Mouse (Mus musculus) c-Kit-positive CD71-negative TER-119-negative erythroid progenitor cells, embryonic 14.5 days (primary cell): ENCODE results near the gene Mfsd2b.
"Not testable (repeated sequence)": the region's sequence is repeated elsewhere in the genome, so short reads cannot be mapped to it uniquely, and the experiment has no call there.

Experiments used
- DNase-seq: peaks from one replicate; pipeline ENCODE4 v3.0.0-alpha.2; 2013; ENCODE audit warnings: low read depth

Gene Mfsd2b

DNA sequence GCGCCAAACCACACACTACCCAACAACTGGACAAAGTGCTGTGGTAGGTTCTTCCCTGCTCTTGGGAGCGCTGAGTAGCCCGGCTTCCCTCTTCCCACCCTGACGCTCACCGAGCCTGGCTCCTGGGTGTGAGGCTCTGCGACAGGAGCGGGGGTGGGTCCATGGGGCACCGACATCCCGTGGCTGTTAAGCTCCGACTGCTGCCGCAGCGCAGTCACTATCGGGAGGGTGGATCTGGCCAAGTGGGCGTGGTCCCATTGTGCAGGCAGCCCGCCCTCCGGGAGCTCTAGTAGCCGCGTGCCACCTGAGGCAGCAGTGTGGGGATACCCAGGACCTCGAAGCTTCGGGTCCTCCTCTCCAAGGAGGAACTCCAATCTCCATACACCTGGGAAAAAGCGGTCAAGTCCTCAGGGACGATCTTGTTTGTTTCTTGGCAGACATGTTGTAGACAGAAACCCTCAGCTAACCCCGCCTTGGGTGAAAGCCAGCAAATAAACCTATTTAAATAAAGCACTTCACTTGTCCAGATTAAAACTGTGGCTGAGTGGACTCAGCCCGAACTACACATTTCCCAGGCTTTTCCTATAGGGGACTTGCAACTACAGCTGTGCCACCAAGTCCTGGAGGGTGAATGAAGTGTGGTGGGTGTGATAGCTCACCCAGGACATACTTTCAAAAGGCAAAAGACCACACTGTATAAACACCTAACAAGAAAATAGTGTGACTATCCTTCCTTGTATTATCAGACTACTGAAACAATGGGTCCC, at the start of gene Mfsd2b:
TSS of gene Mfsd2b (minus strand) at position 199 of the 767 bp plus-strand sequence.
- DNase-seq: peak; percentile 67

DNA sequence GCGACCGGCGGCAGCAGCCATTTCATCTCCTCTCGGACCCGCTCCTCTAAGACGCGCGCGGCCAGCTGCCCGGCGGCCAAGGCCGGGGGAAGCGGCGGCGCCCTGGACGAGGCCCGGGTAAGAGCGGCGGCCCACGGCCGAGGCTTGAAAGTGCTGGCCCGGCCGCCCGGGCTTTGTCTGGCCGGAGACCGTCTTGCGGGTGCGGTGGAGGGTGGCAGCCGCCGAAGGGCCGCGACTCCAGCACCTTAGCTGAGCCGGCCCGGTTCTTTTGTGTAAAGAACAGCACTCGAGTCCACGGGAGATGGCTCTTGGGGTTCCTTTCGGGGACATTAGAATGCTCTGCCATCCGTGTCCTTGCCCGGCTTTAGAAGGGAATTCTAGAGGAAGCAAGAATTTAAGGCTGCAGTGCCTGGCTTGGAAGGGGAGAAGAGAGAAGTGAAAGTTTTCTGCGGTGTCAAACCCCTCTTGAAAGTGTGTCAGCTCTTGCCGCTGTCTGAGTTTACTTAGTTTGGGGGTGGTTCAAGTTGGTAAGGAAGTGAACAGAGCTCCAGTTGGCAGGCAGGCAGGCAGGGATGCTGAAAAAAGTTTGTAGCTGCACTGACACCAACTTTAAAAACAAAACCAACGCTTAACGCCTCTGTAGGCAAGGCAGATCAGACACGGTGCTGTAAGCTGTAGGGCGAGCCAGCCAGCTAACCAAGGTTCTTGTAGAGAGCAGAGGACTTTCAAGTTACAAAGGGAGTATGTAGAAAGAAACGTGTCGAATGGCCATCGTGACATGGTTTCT, 43.8 kb upstream of the Mfsd2b start:
- DNase-seq: no peak

DNA sequence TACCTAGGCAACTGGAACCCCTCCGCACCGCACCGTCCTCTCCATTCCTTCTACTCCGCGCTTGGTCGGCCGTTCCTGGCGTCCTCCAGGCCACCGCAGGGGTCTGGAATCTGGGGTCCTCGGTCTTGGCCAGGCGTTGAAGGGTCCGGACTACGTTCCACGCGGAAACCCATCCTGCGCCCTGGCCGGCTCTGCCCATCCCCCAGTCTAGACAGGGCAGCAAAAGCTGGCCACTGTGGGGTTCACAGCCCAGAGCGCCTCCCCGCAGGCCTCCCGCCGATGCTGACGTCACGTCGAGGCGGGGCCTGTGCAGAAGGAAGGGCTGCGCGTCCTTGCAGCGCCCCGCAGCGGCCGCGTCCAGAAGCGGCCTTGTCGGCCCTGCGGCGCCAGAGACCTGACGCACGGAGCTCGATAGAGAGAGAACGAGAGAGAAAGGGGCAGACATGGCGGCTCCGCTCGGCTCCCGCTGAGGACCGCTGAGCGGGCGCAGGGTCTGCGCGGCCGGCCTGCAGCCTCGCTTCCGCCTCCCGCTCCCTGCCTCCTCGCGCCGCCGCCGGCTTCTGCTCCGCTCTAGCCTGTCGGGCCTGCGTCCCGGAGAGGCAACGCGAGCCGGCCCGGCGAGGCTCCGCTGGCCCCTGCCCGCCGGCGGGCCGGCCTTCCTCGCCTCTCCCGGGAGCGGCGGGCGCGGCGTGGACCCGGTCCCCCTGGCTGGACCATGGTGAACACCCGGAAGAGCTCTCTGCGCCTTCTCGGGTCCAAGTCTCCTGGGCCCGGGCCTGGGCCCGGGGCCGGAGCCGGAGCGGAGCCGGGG, 43.0 kb upstream of the Mfsd2b start, which contains the start of gene Atad2b:
TSS of gene Atad2b (plus strand) at position 360 of the 811 bp plus-strand sequence.
- peak; percentile 89 for DNase-seq

DNA sequence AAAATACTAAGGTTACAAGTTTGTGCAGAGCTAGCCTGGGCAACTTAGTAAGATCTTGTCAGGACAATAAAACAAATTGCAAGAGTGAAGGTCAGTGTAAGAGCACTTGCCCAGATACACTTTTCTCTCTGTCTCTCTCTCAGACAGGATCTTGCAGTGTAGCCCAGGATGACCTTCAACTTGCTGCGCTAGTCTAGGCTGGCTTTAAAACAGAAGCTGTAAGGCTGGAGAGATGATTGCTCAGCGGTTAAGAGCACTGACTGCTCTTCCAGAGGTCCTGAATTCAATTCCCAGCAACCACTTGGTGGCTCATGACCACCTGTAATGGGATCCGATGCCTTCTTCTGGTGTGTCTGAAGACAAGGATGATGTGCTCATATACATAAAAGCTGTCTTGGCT, 40.8 kb upstream of the Mfsd2b start:
- no peak for DNase-seq

- DNase-seq: no peak
Observed at GRCm38 (mm10) chr12:4914441-4914840, 40.3 kb upstream of the Mfsd2b start.

- DNase-seq: no peak
Observed at GRCm38 (mm10) chr12:4911716-4912115, 37.6 kb upstream of the Mfsd2b start.

DNA sequence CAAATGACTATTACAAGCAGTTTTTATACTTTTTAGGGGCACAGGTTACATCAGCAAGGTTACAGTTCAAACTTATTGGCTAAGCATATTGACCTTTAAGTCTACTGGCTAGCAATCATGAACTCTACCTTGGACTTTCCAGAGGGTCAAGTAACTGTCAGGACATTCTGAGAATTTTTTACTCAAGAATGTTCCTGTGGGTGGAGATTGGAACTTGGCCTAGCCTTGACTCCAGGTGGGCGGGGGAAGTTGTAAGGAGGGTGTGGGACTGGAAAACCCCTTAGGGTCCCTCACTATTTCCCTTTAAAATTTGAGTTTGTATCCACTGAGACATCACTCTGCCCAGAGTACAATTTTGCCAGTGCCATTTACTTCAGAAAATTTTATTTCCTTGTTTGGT, 36.3 kb upstream of the Mfsd2b start:
- DNase-seq: not testable (repeated sequence)

GRCm38 (mm10) chr12:4908391-4908790, 34.2 kb upstream of the Mfsd2b start:
- DNase-seq: no peak

- peak; percentile 90 for DNase-seq
Observed at GRCm38 (mm10) chr12:4906951-4907906, 33.1 kb upstream of the Mfsd2b start, which contains the start of gene Ubxn2a. Gene Ubxn2a, minus strand, starts transcription at chr12:4907705.

- no peak for DNase-seq
Observed at GRCm38 (mm10) chr12:4906476-4906875, 32.3 kb upstream of the Mfsd2b start.

DNA sequence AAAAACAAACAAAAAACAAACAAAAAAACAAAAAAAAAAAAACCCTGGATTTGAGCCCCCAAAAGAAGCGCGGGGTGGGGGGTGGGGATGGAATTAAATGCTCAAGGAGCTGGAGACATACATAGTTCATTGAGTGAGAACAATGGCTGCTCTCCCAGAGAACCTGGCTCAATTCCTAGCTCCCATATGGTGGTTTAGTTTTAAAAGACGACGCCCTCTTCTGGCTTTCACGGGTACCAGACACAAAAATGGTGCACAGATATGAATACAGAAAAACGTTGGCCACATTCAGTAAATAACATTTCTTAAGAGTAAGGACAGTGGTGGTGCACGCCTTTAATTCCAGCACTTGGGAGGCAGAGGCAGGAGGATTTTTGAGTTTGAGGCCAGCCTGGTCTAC, 31.8 kb upstream of the Mfsd2b start:
- no peak for DNase-seq

DNA sequence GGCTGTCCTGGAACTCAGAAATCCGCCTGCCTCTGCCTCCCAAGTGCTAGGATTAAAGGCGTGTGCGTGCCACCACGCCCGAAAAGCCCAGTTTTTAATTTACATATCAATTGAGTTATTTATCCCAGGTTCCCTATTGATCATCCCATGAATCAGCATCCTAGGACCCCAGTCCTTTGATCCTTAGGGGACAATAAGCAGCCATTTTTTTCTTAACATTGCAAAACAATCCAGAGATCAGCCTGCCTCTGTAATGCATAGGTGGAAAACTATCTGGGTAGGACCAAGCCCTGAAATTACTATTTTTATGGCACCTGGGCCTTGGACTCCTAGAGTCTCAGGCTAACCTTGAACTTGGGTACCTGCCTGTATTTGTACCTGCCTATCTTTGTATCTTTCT, 23.9 kb upstream of the Mfsd2b start:
- no peak for DNase-seq

- no peak for DNase-seq
Observed at GRCm38 (mm10) chr12:4889891-4890290, 15.7 kb upstream of the Mfsd2b start.

DNA sequence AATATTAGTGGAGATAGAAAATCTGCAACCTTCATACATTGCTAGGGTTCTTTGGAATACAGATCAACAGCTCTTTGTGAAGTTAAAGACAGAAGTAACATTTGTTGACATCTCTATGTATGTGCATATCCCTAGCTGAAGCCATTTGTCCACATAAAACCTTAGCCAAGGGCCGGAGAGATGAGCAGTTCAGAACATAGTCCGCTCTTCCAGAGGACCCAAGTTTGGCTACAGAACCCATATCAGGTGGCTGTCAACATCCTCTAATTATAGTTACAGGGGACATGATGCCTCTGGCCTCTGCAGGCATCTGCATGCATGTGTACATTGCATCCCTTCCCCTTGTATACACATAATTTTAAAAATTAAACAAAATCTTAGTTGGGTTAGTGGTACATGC, 15.1 kb upstream of the Mfsd2b start:
- DNase-seq: no peak

DNA sequence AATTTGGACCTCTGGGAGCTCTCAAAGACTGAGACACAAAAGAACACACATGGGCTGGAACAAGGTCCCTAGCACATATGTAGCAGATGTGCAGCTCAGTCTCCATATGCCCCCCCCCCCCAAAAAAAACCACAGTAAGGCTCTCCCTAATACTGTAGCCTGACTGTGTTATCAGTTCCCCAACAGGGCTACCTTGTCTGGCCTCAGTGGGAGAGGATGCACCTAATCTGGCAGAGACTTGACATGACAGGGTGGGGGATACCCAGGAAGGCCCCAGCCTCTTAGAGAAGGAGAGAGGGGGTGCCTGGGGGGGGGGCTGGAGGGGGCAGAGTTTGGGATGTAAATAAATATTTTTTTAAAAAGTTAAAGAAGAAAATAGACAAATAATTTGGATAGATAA, 14.6 kb upstream of the Mfsd2b start:
- no peak for DNase-seq

DNA sequence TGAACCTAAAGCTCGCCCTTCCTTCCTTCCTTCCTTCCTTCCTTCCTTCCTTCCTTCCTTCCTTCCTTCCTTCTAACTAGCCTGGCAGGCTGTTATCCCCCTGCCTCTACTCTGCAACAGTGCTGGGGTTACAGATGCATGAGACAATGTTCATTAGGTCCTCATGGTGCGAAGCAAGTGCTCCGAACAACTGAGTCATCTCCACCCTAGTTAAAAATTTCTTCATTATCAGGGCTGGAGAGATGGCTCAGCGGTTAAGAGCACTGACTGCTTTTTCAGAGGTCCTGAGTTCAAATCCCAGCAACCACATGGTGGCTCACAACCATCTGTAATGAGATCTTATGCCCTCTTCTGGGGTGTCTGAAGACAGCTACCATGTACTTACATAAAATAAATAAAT, 12.4 kb upstream of the Mfsd2b start:
- not testable (repeated sequence) for DNase-seq

DNA sequence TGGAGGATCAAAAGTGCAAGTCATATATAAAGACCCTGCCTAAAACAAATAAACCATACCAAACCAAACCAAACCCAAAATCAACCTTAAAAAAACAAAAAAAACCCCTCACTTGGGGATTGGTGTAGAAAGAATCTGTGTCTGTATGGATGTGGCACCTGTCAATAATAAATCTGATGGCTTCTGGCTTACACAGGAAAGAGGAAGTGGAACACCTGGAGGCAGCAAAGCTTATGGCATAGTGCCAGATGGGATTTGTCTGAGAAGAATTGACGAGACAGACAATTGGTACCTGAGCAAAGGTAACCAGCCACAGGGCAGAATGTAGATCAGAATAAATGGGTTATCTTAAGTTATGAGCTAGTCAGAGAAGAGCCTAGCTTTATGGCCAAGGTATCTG, 10.9 kb upstream of the Mfsd2b start:
- DNase-seq: no peak

DNA sequence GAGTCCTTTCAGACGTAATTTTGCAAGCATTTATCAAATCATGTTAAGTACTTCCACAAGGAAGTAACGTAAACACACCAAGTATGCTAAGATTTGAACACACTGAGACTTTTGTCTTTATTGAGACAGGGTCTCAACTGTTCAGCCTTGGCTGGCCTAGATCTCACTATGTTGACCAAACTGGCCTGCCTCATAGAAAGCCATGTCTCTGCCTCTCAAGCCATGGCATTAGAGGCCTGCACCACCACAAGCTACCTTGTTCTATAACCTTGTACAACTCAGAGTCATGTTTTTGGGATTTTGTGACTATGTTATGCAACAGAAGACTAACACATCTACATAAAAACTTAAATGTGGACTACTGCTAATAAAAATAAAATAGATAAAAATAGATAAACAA, 7.9 kb upstream of the Mfsd2b start:
- DNase-seq: no peak

DNA sequence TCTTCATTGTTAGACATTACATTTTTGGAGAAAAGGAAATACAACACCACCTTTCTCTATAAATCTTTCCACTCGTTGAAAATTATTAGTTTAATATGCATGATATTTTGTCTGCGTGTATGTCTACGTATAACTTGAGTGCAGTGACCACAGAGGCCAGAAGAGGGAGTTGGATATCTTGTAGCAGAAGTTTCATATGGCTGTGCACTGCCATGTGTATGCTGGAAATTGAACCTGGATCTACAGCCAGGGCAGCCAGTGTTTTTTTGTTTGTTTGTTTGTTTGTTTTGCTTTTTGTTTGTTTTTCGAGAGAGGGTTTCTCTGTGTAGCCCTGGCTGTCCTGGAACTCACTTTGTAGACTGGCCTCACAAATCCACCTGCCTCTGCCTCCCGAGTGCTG, 4.9 kb upstream of the Mfsd2b start:
- DNase-seq: no peak

DNA sequence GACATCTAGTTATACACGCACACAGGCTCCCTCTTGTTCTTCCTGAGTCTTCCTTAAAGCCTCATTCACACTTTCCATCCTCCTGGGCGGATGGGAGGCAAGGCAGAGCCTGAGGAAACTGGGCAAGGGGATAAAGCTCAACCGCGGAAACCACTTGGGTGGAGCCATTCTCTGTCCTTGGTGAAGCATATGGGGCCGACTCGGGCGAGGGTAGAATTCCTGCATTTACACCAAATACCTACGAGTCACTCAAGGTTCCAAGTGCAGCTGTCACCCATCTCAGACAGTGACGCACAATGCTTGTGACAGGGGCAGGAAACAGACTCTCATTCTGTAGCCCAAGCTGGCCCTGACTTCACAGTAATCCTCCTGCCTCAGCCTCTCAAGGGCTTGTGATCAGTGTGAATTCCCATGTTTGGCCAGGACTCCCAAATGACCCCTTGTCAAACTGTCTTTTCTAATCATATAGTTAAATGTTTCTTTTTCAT, 4.2 kb upstream of the Mfsd2b start:
- no peak for DNase-seq

DNA sequence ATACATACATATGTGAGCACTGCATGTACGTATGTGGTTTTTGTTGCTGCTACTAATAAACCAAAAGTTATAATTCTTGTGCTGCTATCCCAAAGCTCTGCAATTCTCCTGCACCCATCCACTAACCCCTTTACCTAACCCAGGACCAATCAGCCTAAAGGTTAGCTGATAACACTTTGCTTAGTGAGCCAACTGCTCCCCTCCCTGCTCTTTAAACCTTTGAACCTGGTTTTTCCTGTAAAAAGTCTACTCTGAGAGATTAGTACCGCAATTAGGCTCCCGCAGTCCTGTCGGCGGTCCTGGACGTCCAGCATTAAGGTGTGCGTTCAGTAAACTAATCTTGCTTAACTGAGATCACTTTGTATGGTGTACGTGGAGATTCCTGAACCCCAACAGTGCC, 1.5 kb upstream of the Mfsd2b start:
- no peak for DNase-seq
